Mouse (Mus musculus): ENCODE measurements around the gene Slc31a1. TPM values are rescaled to one million over a fixed set of nuclear protein-coding genes. Genes with fewer than 3 reads are reported as not detected.

Slc31a1 gene
- polyA plus RNA-seq, 1 experiment from 2014 or later = 49.0 TPM

DNA sequence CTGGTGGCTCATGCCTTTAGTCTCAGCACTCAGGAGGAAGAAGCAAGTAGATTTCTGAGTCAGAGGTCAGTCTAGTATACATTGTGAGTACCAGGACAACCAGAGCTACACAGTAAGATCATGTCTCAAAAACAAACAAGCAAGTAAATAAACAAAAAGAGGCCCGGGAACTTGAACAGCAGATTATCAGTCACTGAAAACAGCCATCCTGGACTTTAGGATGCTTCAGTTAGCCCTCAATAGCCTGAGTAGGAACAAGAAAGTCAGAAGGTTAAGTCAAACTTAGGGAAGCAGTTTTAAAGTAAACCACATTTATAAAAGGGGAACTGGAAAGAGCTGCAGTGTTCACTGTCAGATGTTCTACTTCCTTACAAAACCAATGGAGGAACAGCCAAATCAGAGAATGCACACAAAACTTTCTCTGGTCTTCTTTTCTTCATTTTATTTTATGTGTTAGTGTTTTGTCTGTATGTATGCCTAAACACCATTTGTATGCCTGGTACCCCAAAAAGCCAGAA is 2.8 kb upstream of the Slc31a1 start:
- Histone ChIP-seq H3K4me2 (ENCODE audit: low read depth, low read length) (no peak overlapping the region), H3K27ac (replicated peaks; ENCODE audit: low read depth, low read length) (no peak overlapping the region), H3K36me3 (ENCODE audit: control insufficient read depth, insufficient read depth, low read length) (0 out of 2 replicates have a peak, but pooled peaks cover 7% of the 10 kb centered on the region), H3K9me3 (ENCODE audit: control insufficient read depth, low read length) (no peaks in the 10 kb centered on the region), H3K27me3 (replicated peaks; ENCODE audit: control insufficient read depth, insufficient read depth, low read length) (no peaks in the 10 kb centered on the region), H3K4me1 (ENCODE audit: control insufficient read depth, insufficient read depth, low read length) (peaks cover 13% of the 10 kb centered on the region; the same call in 1 of the 2 replicates), H3K9ac (ENCODE audit: low read depth, low read length) (no peak overlapping the region), H3K4me3 (ENCODE audit: low read depth, low read length) (no peak overlapping the region)
- no peak for ATAC-seq (ENCODE audit: low read depth)
- WGBS = 82% methylated on average over 1 of the region's 1 CpGs
- no peak for DNase-seq (ENCODE audit: low spot score)

DNA sequence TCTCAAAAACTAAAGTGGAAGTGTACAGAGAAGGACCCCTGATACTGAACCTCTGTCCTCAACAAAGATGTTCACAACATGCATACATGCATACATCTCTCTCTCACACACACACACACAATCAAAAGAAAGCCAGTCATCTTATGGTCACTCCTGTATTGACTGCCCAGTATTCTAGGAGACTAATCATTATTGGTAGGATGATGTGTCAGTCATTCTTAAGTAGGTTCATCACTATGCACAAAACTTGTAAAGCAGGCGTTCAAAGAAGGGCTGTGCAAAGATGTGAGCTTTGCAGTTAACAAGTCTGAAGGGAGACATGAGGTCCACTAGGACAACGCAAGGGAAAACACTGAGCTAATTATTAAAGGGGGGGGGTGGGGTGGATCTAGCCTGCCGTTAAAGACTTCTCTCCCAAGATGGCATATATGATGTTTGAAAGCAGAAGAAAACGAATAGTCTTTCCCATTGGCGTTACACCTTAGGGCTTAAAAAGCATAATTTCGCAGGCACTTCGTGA is 1.2 kb upstream of the Slc31a1 start:
- H3K36me3 ChIP-seq (ENCODE audit: control insufficient read depth, insufficient read depth, low read length) = 0 out of 2 replicates have a peak, but pooled peaks cover 7% of the 10 kb centered on the region
- H3K27ac ChIP-seq (replicated peaks; ENCODE audit: low read depth, low read length) = no peak overlapping the region
- H3K4me2 ChIP-seq (ENCODE audit: low read depth, low read length) = peak overlapping the region; percentile 70
- H3K27me3 ChIP-seq (replicated peaks; ENCODE audit: control insufficient read depth, insufficient read depth, low read length) = no peaks in the 10 kb centered on the region
- peaks cover 13% of the 10 kb centered on the region; the same call in 1 of the 2 replicates for H3K4me1 ChIP-seq (ENCODE audit: control insufficient read depth, insufficient read depth, low read length)
- H3K4me3 ChIP-seq (ENCODE audit: low read depth, low read length) = peak overlapping the region; percentile 83
- 49% methylated on average over 7 of the region's 7 CpGs for WGBS
- H3K9me3 ChIP-seq (ENCODE audit: control insufficient read depth, low read length) = no peaks in the 10 kb centered on the region
- DNase-seq (ENCODE audit: low spot score) = no peak
- ATAC-seq (ENCODE audit: low read depth) = no peak
- peak overlapping the region; percentile 79 for H3K9ac ChIP-seq (ENCODE audit: low read depth, low read length)

DNA sequence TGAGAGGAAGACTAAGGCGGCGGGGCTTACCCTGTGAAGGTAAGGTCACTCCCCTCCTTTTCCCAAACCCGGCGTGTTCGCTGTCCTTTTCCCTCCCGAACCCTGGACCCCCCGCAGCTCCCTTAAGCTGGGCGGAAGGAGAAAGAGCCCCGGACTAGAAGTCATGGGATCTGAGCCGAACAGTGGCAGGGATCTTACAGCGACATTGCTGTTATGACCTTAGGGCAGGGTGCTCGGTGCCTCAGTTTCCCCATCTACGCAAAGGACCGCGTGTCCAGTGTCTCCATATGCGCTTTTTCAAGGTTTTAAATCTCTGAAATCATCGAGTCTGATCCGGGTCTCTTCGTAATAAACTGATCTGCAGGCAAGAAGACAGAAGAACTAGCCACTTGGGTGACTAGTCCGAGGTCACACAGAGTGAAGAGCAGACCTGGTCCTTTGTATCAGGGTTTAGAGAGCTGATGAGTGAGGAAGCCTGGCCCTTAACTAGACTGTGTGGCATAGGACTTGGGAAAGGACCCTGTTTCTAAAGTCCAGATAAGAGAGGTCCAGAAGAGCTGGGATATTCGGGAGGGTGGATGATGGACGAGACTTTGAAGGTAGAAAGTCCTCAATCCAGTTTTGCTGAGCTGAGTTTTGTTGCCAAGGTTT is 403 bp downstream of the Slc31a1 start:
- peak; percentile 62 for ATAC-seq (ENCODE audit: low read depth)
- under 1% methylated on average over 20 of the region's 22 CpGs for WGBS
- DNase-seq (ENCODE audit: low spot score) = no peak

DNA sequence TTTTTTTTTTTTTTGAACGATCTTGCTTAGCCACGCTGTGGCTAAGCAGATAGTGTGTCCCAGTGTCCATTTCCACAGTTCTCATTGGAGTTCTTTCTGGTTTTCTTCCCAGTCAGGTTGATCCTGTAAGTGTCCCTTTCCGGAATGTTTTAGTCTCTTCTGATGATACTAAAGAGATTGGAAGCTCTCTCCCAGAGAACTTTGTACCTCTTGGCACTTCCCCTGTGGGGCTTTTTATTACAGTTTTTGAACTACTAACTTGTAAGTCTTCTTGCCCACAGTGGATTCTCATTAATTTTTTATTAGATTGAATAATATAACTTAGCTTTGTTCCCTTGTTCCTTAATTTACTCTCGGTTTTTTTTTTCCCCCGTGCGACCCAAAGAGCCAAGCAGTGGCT is 1.0 kb downstream of the Slc31a1 start:
- DNase-seq (ENCODE audit: low spot score) (no peak), ATAC-seq (ENCODE audit: low read depth) (no peak)
- Histone ChIP-seq H3K27me3 (replicated peaks; ENCODE audit: control insufficient read depth, insufficient read depth, low read length) (no peaks in the 10 kb centered on the region), H3K4me1 (ENCODE audit: control insufficient read depth, insufficient read depth, low read length) (peaks cover 13% of the 10 kb centered on the region; the same call in 1 of the 2 replicates), H3K4me3 (ENCODE audit: low read depth, low read length) (peak overlapping the region; percentile 83), H3K4me2 (ENCODE audit: low read depth, low read length) (peak overlapping the region; percentile 72), H3K36me3 (ENCODE audit: control insufficient read depth, insufficient read depth, low read length) (0 out of 2 replicates have a peak, but pooled peaks cover 7% of the 10 kb centered on the region), H3K9ac (ENCODE audit: low read depth, low read length) (peak overlapping the region; percentile 77), H3K27ac (replicated peaks; ENCODE audit: low read depth, low read length) (no peak overlapping the region), H3K9me3 (ENCODE audit: control insufficient read depth, low read length) (no peaks in the 10 kb centered on the region)
- WGBS = 46% methylated on average over 6 of the region's 6 CpGs

More for the DNA sequence above, 403 bp downstream of the Slc31a1 start:
- Histone ChIP-seq H3K9me3 (ENCODE audit: control insufficient read depth, low read length) (no peaks in the 10 kb centered on the region), H3K4me3 (ENCODE audit: low read depth, low read length) (peak overlapping the region; percentile 83), H3K4me2 (ENCODE audit: low read depth, low read length) (peak overlapping the region; percentile 72), H3K9ac (ENCODE audit: low read depth, low read length) (peak overlapping the region; percentile 77), H3K27ac (replicated peaks; ENCODE audit: low read depth, low read length) (peak overlapping the region; percentile 40; the same call in 1 of the 2 replicates), H3K4me1 (ENCODE audit: control insufficient read depth, insufficient read depth, low read length) (peaks cover 13% of the 10 kb centered on the region; the same call in 1 of the 2 replicates), H3K36me3 (ENCODE audit: control insufficient read depth, insufficient read depth, low read length) (0 out of 2 replicates have a peak, but pooled peaks cover 7% of the 10 kb centered on the region), H3K27me3 (replicated peaks; ENCODE audit: control insufficient read depth, insufficient read depth, low read length) (no peaks in the 10 kb centered on the region)

DNA sequence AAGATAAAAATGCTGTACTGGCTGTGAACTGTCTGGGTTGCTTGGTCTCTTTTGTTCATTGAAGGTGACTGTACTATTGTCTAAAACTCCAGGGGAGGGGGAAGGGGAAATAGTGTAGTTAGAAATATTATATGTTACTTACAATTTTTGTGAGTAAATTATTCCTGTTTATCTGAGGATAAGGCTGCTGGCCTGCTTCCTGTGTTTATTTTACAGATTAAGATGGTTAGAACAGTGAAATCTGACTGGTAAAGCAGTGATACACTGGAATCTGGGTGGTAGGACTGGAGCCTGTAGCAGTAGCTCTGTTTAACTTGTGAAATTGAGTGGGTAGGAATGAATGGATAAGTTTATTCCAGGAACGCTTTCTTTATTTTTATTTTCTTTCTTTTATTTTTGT is 1.5 kb downstream of the Slc31a1 start:
- 0 out of 2 replicates have a peak, but pooled peaks cover 2% of the 10 kb centered on the region for H3K36me3 ChIP-seq (ENCODE audit: control insufficient read depth, insufficient read depth, low read length)
- H3K27ac ChIP-seq (replicated peaks; ENCODE audit: low read depth, low read length) = no peak overlapping the region
- peaks cover 13% of the 10 kb centered on the region; the same call in 1 of the 2 replicates for H3K4me1 ChIP-seq (ENCODE audit: control insufficient read depth, insufficient read depth, low read length)
- DNase-seq (ENCODE audit: low spot score) (no peak), ATAC-seq (ENCODE audit: low read depth) (no peak)
- no peaks in the 10 kb centered on the region for H3K27me3 ChIP-seq (replicated peaks; ENCODE audit: control insufficient read depth, insufficient read depth, low read length)
- H3K4me3 ChIP-seq (ENCODE audit: low read depth, low read length) = peak overlapping the region; percentile 83
- no peaks in the 10 kb centered on the region for H3K9me3 ChIP-seq (ENCODE audit: control insufficient read depth, low read length)
- peak overlapping the region; percentile 72 for H3K4me2 ChIP-seq (ENCODE audit: low read depth, low read length)
- peak overlapping the region; percentile 77 for H3K9ac ChIP-seq (ENCODE audit: low read depth, low read length)
- 95% methylated on average over 1 of the region's 1 CpGs for WGBS

GRCm38 (mm10) chr4:62362437-62362836 is 1.9 kb downstream of the Slc31a1 start:
- H3K27ac ChIP-seq (replicated peaks; ENCODE audit: low read depth, low read length) = no peak overlapping the region
- no peak overlapping the region for H3K4me2 ChIP-seq (ENCODE audit: low read depth, low read length)
- H3K4me1 ChIP-seq (ENCODE audit: control insufficient read depth, insufficient read depth, low read length) = peaks cover 13% of the 10 kb centered on the region; the same call in 1 of the 2 replicates
- H3K9ac ChIP-seq (ENCODE audit: low read depth, low read length) = no peak overlapping the region
- H3K36me3 ChIP-seq (ENCODE audit: control insufficient read depth, insufficient read depth, low read length) = no peaks in the 10 kb centered on the region
- H3K27me3 ChIP-seq (replicated peaks; ENCODE audit: control insufficient read depth, insufficient read depth, low read length) = no peaks in the 10 kb centered on the region
- no peaks in the 10 kb centered on the region for H3K9me3 ChIP-seq (ENCODE audit: control insufficient read depth, low read length)
- ATAC-seq (ENCODE audit: low read depth) = no peak
- H3K4me3 ChIP-seq (ENCODE audit: low read depth, low read length) = no peak overlapping the region
- no peak for DNase-seq (ENCODE audit: low spot score)
- 81% methylated on average over 2 of the region's 2 CpGs for WGBS

DNA sequence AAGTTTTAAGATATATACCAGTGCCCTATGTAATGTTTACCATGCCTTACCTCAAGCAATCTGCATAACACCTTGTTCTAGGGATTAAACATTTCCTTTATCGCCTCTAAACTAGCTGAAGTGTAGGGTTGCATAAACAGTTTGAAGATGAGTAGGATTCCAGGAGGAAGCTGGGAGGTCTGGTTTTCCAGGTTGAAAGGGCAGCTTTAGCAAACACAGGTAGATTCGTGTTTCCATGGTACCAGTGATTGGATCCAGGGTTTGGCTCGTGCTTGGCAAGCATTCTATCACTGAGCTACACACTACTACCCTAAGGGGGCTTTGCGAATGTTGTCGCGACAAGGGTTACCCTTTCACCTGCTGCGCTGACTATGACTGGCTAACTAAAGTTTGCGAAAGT is 3.8 kb downstream of the Slc31a1 start:
- no peaks in the 10 kb centered on the region for H3K36me3 ChIP-seq (ENCODE audit: control insufficient read depth, insufficient read depth, low read length)
- peaks cover 12% of the 10 kb centered on the region; the same call in 1 of the 2 replicates for H3K4me1 ChIP-seq (ENCODE audit: control insufficient read depth, insufficient read depth, low read length)
- 78% methylated on average over 8 of the region's 8 CpGs for WGBS
- DNase-seq (ENCODE audit: low spot score) (no peak), ATAC-seq (ENCODE audit: low read depth) (no peak)
- H3K9ac ChIP-seq (ENCODE audit: low read depth, low read length) = no peak overlapping the region
- H3K9me3 ChIP-seq (ENCODE audit: control insufficient read depth, low read length) = no peaks in the 10 kb centered on the region
- H3K27ac ChIP-seq (replicated peaks; ENCODE audit: low read depth, low read length) = no peak overlapping the region
- no peaks in the 10 kb centered on the region for H3K27me3 ChIP-seq (replicated peaks; ENCODE audit: control insufficient read depth, insufficient read depth, low read length)
- no peak overlapping the region for H3K4me3 ChIP-seq (ENCODE audit: low read depth, low read length)
- no peak overlapping the region for H3K4me2 ChIP-seq (ENCODE audit: low read depth, low read length)

DNA sequence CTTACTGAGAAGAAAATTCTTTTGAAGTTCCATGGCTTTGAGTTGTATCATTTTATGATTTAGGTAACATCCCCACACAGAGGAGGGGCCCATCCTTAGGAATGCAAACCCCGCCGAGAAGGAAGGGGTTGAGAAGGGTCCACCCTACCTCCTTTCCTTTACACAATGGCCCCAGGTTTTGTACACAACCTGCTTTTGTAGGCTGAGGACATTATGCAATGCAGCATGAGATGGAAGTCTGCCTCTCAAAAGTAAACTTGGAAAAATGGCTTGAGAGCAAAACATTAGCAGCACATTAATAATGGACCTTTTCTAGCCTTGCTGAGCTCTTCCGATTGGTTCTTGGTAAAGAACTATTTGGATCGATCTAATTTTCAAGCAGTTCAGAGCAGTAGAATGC is 5.8 kb downstream of the Slc31a1 start:
- ATAC-seq (ENCODE audit: low read depth) (no peak), DNase-seq (ENCODE audit: low spot score) (no peak)
- Histone ChIP-seq H3K27me3 (replicated peaks; ENCODE audit: control insufficient read depth, insufficient read depth, low read length) (no peaks in the 10 kb centered on the region), H3K9me3 (ENCODE audit: control insufficient read depth, low read length) (no peaks in the 10 kb centered on the region), H3K4me1 (ENCODE audit: control insufficient read depth, insufficient read depth, low read length) (peaks cover 8% of the 10 kb centered on the region; the same call in 1 of the 2 replicates), H3K27ac (replicated peaks; ENCODE audit: low read depth, low read length) (no peak overlapping the region), H3K9ac (ENCODE audit: low read depth, low read length) (no peak overlapping the region), H3K36me3 (ENCODE audit: control insufficient read depth, insufficient read depth, low read length) (no peaks in the 10 kb centered on the region), H3K4me3 (ENCODE audit: low read depth, low read length) (no peak overlapping the region), H3K4me2 (ENCODE audit: low read depth, low read length) (no peak overlapping the region)
- WGBS = 80% methylated on average over 4 of the region's 4 CpGs

All from embryonic facial prominence, embryonic 14.5 days (tissue).